Mouse (Mus musculus) ovary, adult 18-20 months (tissue): ENCODE measurements at regions not wholly inside any gene's neighbourhood (a gene's known extent, or its start where the extent isn't known, plus 50 kb on each side); places are given as distances from the start of the nearest gene placed in this dataset.
A peak's percentile ranks its signal among the peaks of the same experiment; 100 is the strongest.

Experiments used
- DNase-seq: peaks from one replicate; pipeline ENCODE4 v3.0.0; 2022; ENCODE audit warnings: low spot score, mixed read lengths

- no peak for DNase-seq
These were observed 67.9 kb upstream of the Gm6993 start for GRCm38 (mm10) chr12:31172451-31173318.

- DNase-seq = no peak
These were observed 67.1 kb upstream of the Gm6993 start for GRCm38 (mm10) chr12:31173512-31173911.

- no peak for DNase-seq
These were observed 61.0 kb upstream of the Gm6993 start for GRCm38 (mm10) chr12:31179536-31179935.

DNA sequence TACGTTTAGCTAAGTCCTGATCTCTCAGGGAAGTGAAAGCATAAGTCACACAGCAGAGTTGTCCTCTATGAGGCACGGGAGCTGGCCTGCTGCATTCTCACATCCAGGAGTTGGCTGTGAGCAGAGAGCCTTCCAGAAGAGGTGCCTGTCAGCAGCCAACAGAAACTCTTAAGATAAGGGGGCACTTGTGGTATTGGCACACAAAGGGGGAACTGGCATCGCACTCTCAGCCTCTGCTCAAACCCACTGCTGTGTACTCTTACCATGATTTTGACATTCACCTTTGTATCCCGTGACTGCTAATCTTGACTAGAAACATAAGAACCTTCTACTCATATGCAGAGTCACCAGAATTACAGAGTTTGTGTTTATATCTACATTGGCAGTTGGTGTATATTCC is 56.9 kb upstream of the Gm6993 start:
- no peak for DNase-seq

GRCm38 (mm10) chr12:31184217-31184975 is 56.2 kb upstream of the Gm6993 start:
- peak; percentile 81 for DNase-seq

GRCm38 (mm10) chr12:31185177-31185932 is 55.2 kb upstream of the Gm6993 start:
- no peak for DNase-seq

DNA sequence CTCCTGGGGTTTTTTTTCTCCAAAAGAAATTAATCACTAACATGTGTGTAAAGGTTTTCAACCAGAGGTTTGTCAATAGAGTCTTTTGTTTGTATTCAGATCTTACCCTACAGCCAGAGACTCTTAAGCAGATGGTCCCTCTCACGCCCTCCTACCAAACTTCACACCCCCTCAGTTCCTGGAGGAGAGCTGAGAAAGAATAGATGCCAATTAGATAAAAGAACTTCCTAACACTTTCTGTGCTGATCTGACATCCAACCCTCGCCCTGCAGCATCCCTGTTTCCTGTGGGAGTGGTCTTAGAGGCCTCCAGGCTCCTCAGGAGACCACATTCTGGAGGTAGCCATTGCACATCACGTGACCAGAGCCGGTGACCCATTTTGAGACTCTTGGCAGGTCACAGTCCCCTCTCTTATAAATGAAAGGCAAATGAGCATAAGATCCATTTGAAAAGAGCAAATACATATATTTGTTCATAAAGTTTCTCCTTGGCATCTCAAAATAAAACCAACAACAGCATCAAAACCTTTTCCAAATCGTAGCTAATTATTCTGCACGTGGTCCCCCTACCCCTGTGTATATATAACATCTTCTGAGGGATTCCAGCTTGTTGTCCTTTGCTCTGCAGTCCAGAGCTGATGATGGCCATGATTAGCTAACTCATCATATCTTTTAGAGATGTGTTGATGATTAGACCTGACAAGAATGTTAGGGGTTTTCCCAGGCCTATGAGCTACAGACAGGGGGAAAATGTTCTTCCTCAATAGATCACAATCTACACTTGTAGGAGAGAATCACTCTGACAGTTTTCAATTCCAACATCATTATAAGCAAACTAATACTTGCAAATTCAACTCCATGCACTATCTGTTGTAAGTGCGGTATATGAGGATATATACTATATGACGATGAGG is 54.4 kb upstream of the Gm6993 start:
- DNase-seq = no peak

DNA sequence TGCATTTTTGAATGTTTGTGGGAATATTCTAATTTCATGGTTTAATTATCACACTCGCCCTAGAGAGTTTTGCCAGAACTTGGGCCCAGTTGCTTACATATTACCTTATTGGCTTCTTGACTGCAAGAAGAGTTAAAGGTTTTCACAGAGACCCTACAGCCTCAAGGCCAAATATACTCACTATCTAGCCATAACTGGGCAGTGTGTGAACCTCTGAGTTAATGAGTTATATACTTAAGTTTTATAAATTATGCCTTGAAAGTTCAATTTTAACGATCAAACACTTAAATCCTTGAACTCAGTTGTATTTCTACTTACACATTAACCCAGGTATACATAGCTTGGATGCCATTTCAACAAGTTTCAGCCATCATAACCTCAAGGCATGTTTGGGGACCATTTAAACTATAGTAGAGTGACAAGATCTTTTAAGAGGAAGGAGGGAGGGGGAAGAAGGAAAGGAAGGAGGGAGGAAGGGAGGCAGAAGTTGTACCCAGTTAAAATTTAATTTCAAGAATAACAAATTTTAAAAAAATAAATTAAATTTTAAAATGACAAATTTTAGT is 52.5 kb upstream of the Gm6993 start:
- DNase-seq = no peak

- DNase-seq = no peak
These were observed 50.3 kb upstream of the Gm6993 start for GRCm38 (mm10) chr12:31190265-31190664.
